Mouse (Mus musculus) urinary bladder, adult 2 months (tissue): ENCODE measurements around the gene Dvl1. TPM values are rescaled to one million over a fixed set of nuclear protein-coding genes. Genes with fewer than 3 reads are reported as not detected.

Experiments
- DNase-seq: peaks from one replicate; pipeline ENCODE4 v3.0.0; 2022; ENCODE audit warnings: low spot score
- polyA plus RNA-seq: library from polyadenylated mRNA; depleted of rRNA; stranded (reverse); fragments of >200 nt; gene quantifications from 2 replicates; pipeline ENCODE4 v1.2.3, GENCODE M21; 2012; rRNA removed

Gene Dvl1
- 58.9 and 76.5 TPM in 2 replicates for polyA plus RNA-seq

DNA sequence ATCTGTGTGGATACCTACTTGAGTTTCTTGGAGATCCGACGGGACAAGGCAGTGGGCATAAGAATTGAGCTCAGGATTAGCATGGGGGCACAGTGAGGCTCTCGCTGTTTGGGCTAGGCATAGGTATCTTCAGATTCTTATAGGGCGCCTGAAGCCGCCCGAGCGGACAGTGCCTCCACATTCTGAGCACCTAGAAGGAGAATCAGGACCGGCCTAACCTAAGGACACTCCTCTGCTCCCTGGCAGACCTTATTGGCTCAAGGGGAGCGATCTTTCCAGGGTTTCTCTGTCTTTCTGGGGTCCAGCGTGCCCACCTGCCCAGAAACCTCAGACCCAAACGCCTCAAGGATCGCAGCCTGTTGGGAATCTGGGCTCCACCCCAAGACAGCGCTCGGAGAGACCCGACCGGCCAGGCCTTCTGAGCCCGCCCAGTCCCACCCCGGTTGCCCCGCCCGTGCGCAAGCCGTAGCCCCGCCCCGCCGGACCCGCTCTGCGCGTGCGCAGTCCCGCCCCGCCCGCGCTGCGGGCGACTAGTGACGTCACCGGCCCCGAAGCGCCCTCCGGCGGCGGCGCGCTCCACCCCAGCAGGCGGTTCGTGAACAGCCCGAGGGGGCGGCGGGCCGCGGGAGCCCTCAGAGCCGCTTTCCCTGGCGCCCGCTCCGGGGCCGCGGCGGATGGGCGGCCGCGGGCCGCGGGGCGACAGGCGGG is at the start of gene Dvl1:
Gene Dvl1, plus strand, starts transcription at position 532 of the 708 bp plus-strand sequence.
- peak; percentile 97 for DNase-seq

DNA sequence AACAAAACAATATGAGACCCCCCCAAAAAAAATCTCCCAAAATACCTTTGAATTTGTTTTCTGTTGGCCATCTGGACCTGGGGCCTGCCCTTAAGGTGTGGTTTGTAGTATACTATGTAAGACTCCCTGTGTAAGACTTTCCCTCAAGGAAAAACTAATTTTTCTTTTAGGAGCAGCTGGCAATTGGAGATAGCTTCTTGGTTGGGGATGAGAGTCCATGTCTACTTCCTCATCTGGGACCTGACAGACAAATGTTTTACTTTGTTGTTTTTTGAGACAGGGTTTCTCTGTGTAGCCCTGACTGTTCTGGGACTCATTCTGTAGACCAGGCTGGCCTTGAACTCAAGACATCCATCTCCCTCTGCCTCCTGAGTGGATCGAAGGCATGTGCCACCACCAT is 45.1 kb upstream of the Dvl1 start:
- DNase-seq, result no peak

DNA sequence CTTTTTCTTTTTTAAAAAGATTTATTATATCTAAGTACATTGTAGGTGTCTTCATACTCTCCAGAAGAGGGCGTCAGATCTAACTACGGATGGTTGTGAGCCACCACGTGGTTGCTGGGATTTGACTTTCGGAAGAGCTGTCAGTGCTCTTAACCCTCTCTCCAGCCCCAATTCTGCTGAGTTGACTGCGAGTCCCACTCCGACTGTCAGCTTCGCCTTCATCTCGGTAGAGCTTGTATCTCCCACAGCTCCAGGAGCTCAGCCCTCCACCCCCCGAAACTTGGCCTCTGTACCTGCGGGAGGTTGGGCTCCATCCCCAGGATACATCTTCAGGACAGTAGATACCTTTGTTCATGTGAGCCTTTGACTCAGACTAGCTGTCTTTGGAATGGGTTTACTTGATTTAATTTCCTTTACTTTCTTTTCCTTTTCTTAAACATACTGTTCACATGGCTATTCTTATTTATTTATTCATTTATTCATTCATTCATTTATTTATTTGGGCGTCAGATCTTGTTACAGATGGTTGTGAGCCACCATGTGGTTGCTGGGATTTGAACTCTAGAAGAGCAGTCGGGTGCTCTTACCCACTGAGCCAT is 44.4 kb upstream of the Dvl1 start, which contains the start of gene Mrpl20:
Gene Mrpl20, plus strand, starts transcription at position 138 of the 599 bp plus-strand sequence.
- DNase-seq, result no peak

DNA sequence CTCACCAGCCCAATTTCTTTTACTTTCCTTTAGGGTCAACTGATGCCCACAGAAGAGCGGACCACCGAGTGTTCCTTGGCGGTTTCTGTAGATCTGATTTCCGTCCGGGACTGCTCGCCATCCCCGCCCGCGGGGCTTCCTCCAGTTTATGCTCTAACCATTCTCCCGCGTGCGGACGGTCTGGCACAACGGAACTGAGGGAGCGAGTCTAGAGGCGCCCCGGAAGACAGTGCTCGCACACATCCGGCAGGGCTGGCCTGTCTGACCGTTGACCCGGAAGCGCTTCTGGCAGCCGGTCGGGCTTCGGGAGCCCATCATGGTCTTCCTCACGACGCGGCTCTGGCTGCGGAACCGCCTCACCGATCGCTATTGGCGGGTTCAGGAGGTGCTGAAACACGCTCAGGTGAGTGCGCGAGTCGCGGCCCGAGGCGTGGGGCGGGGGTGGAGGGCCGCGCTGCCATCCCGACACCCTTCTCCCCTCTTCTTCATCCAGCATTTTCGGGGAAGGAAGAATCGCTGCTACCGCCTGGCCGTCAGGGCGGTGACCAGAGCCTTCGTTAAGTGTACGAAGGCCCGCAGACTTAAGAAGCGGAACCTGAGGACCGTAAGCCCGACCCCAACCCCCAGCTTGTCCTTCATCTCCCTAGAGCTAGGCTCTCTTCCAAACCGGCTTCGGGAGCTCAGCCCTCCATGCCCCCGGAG is 43.7 kb upstream of the Dvl1 start:
- peak; percentile 97 for DNase-seq

DNA sequence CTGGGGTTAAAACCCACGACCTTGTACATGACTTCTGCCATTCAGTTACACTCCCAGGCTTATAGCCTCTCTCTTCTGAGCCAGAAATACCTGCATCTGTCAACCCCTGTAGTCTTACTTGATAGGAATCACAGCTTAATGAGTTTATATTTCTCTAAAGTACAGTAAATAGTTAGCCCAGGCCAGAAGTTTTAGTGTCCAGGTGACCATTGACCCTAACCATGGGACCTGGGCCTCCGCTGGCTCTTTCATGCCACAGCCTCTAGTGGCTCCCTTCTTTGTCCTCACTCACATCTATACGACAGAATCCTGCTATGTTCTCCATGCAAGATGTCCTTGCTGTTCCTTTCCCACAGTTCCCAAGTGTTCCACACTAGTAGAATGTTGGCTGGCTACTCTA is 39.4 kb upstream of the Dvl1 start:
- DNase-seq, result no peak

DNA sequence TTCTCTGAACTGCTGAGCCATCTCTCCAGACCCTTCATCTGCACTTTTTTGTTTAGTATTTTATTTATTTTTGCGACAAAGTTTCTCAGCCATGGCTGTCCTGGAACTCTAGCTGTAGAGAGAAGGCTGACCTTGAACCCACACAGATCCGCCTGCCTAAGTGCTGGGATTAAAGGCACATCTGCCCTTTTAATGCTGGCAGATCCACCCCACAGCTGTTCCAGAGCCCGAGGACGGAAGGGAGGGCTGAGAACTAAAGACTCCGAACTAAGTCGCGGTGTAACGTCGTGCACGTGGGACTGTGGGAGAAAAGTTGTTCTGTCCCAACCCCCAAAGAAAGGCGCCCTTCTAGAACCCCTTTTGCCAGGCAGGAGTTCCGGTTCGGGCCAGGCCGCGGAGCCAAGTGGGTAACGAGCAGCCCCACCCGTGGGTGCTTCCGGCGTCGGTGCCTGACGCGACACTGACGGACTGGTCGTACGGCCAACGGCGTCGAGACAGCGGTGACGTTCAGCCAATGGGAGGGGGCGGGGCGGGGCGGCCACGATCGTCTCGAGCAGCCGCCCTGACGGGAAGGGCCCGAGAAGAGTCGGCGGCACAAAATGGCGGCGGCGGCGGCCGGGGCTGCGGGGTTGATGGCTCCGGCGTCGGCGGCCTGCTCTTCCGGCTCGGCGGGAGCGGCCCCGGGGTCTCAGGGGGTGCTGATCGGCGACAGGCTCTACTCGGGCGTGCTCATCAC is 35.1 kb upstream of the Dvl1 start, which contains the start of gene Ccnl2:
Gene Ccnl2, plus strand, starts transcription at position 561 of the 736 bp plus-strand sequence.
- peak; percentile 84 for DNase-seq

DNA sequence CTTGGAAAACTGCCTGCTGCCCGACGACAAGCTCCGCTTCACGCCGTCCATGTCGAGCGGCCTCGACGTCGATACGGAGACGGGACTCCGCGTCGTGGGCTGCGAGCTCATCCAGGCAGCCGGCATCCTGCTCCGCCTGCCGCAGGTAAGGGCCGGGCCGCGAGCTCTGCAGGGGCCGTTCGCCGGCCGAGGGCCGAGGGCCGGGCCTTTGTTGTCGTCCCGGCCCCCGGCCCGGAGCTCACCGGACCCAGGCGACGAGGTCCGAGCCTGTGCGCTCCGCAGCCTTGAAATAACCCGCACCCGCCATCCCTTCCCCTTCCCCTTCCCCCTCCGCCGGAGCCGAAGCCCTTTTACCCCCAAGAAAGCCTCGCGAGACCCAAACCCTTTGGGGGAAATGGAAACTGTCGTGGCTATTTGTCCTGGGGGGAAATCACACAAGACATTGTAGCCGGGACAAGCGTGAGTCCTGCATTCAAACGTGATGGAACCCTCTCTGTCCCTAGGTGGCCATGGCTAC is 34.5 kb upstream of the Dvl1 start:
- no peak for DNase-seq

DNA sequence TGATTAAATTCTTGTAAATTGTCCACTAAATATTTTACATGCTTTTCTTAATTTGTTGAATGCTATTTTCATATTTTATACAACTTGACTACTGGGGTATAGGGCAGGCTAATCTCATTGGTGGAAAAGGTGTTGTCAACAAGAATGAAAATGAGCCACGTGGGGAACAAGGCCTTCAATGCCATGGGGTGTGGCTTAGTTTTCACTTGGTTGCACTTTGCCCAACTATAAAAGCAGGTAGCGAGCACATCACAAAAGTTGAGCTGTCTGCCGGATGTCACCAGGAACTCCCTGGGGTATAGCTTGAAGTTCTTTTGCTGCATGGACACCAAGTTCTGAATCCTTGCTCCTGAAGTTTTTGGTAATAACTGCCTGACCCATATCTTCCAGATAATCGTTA is 29.7 kb upstream of the Dvl1 start:
- DNase-seq, result no peak

DNA sequence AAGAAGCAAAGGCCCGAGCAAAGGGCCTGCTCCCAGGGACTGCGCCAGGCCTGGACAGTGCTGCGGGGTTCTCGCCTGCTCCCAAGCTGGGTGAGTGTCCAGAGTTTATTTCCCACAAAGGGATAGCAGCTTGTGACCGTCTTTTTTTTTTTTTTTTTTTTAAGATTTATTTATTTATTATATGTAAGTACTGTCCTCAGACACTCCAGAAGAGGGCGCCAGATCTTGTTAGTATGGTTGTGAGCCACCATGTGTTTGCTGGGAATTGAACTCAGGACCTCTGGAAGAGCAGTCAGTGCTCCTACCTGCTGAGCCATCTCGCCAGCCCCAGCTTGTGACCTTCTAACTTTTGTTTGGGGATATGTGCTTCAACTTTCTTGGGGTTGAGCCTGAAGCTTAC is 26.2 kb upstream of the Dvl1 start:
- no peak for DNase-seq

DNA sequence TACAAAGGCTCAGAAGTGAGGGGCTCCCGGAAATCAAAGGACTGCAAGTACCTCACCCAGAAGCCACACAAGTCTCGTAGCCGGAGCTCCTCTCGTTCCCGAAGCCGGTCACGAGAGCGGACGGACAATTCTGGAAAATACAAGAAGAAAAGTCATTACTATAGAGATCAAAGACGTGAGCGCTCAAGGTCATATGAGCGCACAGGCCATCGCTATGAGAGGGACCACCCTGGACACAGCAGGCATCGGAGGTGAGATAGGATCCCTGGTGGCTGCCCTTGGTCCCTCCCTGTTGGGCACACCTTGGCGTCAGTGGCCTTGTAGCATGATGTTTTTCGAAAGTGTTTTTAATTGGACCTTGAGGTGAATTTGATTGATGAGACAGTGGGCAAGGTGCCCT is 23.8 kb upstream of the Dvl1 start:
- DNase-seq, result no peak

DNA sequence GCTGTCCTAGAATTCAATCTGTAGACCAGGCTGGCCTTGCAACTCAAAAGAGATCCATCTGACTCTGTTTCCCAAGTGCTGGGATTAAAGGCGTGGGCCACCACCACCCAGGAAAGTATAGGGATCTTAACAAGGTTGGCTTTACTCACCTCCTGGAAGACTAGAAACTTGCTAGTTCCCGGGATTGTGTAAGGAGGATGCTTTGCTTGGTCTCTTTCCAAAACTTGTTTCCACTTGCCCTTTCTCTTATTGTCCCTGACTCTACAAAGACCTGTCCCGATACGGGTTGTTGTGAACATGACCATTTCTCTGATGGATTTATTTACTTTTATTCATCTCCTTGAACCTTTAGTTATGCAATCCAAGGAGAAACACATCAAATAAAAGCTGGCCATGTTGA is 17.3 kb upstream of the Dvl1 start:
- DNase-seq, result no peak

DNA sequence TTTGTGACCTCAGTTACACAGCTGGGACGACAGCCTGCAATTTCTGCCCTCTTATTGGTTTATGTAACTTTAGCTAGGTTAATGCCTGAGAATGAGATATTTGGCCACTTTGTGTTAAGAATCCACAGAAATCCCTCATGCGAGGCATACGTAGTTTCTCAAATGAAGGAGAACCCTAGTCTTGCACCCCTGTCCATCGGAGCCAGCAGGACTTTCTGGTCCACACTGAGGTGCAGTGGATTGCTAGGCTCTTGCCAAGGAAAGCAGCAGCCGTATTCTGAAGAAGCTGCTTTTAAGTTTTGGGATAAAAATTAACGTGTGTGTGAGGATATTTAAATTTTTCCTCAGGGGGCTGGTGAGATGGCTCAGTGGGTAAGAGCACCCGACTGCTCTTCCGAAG is 16.6 kb upstream of the Dvl1 start:
- no peak for DNase-seq

DNA sequence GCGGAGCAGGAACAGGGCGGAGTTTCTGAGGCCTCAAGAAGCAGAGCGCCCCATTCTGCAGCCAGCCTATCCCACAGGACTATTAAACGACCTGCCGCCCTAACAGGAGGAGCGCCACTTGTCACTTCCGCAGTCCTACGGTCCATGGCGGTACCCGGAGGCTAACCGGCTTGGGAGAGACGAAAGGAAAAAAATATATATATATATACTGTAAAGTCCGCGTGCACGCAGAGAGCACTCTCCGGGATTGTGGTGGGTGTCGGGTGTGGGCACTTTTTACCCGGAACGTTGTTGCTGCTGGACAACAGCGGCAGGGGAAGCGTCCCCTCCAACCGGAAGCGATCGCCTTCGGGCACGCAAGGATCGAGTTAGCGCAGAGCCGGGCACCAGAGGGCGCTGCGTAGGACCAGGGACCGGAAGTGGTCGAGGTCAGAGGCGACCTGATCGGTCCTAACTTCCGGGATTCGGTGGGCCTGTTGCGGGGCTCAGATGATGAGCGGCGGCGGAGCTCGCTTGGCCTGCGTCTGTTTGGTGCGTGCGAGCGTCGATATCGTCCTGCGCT is 15.9 kb upstream of the Dvl1 start, which contains the start of gene Aurkaip1:
Gene Aurkaip1, plus strand, starts transcription at position 68 of the 562 bp plus-strand sequence.
- DNase-seq, result peak; percentile 91

DNA sequence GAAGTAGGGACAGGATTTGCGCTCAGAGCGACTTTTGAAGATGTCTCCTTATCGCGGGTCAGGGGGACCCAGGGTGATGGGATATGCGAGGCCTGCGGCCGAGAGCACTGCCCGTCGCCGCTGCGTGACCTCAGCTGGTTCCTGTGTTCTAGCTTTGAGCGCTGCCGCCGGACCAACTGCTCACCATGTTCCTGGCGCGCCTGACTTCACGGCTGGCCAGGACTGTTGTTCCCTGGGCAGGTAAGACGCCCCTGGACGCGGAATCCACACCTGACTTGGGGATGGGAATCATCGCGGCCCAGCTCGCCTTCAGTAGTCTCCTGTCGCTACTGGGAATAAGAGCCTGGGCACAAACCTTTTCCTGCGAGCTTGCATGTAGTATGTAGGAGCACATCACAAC is 15.4 kb upstream of the Dvl1 start:
- DNase-seq, result no peak

DNA sequence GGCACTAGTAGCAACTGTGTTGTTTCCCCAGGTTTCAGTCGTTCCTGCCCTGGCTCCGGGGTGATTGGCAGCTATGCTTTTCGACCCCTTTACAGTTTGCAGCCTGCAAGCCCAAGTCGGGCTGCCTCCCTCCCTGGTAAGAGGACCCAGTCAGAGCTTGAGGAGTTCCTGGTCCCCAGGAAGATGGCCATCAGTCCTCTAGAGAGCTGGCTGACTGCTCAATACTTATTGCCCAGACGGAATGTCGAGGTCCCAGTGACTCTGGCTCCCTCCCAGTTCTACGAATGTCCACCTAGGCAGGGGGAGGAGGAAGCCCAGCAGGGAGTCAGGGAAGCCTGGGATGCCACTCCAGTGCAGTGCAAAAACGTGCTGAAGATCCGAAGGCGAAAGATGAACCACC is 14.9 kb upstream of the Dvl1 start:
- no peak for DNase-seq

DNA sequence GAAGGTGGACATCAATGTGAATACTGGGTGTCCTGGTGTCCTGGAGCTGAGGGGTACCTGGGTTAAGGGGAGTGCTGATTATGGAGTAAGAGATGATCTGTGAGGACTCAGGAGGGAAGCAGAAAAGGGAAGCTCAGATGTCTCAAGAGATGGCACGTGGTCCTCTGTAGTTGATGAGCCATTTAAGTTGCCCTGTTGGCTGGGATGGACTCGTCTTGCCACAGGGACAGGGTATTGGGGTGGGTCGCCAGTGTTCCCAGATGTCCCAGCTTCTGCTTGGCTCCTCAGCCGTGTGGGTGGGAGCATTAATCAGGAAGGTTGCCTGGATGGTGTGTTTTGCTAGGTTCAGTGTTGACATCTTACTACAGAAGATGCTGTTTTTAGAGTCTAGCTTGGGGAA is 14.0 kb upstream of the Dvl1 start:
- DNase-seq, result no peak

DNA sequence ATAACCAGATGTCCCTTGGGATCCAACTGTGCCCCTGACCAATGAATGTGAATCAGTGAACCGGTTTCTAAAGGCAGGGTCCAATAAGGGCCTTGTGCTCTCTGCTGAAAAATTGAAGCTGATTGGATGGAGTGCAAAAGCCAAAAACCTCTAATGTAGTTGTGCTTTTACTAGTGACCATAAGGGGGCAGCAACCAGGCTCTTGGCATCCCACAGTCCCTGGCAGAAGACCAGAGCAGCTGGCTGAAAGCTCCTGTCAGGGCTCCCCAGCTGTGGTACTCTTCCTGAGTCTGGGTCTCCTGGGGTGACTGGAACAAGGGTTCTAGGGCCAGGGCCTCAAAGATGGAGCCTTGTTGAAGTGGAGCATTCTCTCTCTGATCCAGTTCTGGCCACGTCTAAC is 13.4 kb upstream of the Dvl1 start:
- no peak for DNase-seq

DNA sequence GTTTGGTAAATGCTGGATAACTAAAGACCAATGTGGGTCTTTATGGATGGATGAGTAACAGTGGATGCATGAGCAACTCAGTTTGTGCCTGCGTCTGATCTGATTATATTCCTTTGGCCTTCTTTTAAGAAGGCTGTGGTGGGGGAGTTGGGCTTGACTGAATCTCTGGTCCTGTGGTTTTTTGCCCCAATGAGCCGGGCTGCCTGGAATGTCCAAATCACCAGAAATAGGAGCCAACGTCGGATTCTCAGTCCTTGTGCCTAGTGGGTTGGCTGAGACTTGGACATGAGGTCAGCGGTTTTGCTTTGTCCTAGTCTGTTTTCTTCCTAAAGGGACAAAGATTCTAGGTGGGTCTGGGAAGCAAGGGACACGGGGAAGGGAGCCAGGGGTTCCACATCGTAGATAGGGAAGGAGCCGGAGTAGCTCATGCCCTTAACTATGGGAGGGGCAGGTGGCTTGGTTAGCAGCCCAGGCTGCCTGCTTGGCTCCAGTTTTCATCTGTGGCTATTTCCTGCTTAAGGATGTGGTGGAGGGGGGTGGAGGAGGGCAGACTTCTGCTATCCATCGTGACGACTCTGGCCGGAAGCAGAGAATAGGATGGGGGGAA is 9.7 kb upstream of the Dvl1 start:
- no peak for DNase-seq

DNA sequence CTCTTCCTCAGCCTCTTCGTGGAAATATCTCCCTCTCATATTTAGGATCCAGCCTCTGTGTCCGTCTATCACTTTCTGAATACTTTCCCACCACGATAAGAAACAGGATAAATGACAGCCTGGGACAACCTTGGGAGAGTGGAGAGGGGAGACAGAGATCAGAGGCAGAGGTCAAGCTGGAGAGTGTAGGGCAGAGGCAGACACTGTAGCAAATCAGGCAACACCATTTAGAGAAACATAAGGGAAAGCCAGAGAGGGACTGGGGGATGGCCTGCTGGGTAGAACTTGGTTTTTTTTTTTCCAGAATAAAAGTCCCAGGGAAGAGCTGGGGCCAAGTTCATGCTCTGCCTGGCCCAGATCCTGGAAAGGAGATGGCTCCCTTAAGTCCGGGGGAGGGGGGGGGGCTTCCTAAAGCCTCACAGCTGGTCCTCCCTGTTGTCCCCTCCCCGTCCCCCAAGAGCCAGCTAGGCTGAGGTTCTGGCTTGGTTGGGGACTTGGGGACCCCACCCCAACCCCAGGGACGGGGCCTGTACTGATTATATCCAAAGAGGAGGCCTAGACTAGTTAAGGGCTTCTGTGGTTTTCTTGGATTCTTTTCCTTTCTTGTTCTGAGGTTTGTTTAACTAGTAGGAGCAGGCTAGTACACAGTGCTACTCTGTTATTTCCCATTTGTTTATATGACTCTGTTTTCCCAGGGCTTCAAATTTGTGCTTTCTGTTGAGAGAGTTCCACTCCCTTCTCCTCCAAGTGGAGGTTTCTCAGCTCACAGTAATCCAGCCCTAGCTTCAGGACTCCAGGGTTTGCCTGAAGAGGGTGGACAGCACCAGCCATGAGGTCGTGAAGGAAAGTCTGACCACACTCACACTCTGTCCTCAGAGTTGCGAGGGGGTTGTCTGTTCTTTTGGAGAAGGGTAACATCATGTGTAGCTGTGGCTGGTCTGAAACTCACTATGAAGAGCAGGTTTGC is 8.7 kb upstream of the Dvl1 start:
- no peak for DNase-seq

DNA sequence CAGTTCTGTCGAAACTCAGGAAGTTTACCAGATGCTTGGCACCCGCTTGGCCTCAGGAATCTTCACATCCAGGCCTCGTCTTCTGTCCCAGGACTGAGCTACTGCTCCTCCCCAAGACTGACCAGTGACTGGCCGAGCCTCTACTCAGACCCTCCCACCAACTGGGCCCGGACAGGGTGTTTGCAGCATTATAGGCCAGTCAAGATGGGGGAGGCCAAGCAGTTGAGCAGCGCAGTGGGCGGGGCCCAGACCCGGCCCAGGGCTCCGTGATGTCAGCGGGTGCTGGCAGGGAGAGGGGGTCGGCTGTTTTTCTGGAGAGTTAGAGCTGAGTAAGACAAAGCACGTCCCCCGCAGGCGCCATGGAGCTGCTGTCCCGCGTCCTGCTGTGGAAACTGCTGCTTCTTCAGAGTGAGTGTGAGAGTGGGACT is 7.7 kb upstream of the Dvl1 start, which contains the start of gene Mxra8:
Gene Mxra8, plus strand, starts transcription at position 198 of the 428 bp plus-strand sequence.
- DNase-seq, result peak; percentile 56
